Mouse (Mus musculus) 3134 (cell line): ENCODE measurements at regions not wholly inside any gene's neighbourhood (a gene's known extent, or its start where the extent isn't known, plus 50 kb on each side); places are given as distances from the start of the nearest gene placed in this dataset.

Source experiments
- DNase-seq: peaks from one replicate; pipeline ENCODE4 v3.0.0-alpha.2; 2011; ENCODE audit warnings: low spot score; ENCODE audit not compliant: insufficient read length; ENCODE audit errors: extremely low read depth

GRCm38 (mm10) chr2:48404460-48404859 is 409.4 kb upstream of the Acvr2a start:
- DNase-seq = no peak

- no peak for DNase-seq
These were observed 406.0 kb upstream of the Acvr2a start for GRCm38 (mm10) chr2:48407876-48408275.

DNA sequence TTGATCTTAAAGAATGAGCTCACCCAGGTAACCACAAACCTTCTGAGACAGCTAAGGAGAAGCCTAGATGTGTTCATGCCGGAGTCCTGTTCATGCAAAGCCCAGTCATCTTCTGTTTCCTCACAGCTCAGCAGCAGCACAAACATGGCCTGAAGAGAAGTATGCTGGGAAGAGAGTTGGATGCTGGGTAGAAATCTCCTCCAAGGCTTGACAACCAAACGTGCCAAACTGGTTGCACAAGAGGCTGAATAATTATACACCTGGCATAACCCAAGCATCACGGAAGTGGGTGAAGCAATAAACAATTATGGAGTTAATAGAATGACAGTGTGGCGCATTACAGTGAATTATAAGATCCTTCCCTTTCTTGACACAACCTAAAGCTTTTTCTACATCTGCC is 404.0 kb upstream of the Acvr2a start:
- DNase-seq = no peak

- DNase-seq = peak; percentile 17
These were observed 402.5 kb upstream of the Acvr2a start for GRCm38 (mm10) chr2:48411392-48411791.

DNA sequence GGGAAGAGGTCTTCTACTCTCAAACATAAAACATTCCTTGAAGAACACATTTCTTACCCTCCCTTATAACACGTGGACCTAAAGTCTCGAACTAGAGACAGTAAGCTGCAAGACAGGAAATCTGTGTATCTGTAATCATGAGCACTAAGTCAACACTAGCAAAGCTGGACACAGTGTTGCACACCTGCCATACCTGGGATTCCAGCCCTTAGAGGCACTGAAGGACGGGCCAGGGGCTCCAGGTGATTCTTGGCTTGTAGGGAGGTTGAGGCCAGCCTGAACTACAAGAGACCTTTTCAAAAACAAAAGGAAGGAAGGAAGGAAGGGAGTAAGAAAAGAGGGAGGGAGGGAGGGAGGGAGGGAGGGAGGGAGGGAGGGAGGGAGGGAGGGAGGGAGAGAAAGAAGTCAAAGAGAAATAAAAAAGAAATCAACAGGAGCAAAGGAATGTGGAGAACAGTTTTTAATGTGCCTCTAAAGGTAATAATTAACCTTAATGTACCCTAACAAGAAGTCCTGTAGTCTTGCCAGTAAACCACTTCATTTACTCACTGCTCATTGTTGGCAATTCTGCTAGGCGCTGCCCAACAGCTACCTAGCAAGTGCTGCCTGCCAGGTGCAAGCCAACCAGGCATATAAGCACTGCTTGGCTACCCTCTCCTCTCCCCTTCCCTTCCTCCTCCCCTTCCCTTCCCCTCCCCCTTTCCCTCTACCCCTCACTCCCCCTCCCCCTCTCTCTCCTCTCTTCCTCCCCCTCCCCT is 401.0 kb upstream of the Acvr2a start:
- DNase-seq = no peak

DNA sequence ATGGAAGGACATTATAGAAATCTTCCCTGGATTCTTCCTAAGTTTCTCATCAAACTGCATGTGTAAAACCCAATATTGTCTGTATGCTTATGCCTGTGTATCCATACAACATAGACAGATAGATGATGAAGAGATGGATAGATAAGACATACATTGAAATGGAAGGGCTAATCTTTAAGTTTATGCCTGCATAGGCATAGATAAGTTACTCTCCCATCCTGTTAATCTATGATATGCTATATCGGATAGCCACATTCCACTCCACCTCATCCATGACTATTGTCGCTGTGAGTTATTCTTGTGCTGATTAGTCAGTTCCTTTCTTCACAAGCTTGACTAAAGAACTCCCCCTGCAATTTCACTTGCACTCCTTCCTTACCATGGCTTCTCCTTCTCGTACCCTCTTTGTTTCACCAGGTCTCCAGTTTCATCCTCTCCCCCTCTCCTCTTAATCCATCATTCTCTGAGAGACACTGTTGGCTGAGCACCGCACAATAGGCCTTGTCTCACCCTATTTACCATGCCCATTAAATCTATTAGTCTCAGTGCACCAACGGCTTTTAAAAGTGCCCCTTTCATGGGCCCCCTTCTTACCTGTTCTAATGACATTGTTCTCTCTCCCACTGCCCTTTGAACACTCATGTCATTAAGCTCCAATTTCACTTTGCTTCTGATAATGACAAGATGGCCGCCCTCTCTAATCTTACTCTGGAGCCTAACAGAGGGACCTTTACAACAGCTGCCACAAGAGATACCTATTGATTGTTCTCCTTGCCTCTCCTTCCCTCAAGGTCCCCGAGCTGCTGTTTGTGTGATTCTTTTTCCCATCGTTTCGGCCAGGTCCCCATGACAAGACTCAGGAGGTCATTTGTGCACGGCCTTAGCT is 399.1 kb upstream of the Acvr2a start:
- DNase-seq = no peak

GRCm38 (mm10) chr2:48416207-48416750 is 397.6 kb upstream of the Acvr2a start:
- DNase-seq = no peak

DNA sequence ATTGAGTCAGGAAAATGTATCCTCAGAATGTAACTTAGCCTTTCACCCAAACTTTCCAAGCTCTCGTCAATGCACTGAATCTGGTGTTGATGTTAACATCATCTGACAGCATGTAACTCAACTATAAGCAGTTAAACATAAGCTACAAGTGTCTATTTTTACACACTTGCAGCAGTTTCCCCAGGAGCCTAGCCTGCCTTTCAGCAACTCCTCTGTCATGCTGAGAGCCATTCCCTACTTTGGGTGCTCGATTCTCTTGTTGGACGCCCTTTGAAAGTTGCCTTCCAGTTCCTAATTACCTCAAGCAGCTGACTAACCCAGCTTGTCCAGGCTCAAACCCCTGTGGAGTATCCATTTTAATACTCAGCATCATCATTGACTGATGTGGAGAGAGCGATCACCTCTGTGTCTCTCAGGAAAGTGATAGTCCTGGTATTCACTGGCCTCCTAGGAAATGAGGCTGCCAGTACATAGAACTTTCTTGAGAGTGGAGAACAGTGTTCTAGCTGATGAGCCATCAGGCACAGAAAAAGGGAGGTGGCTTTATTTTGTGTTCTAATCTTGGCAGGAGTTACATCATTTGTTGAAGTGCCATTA is 396.8 kb upstream of the Acvr2a start:
- DNase-seq = no peak

DNA sequence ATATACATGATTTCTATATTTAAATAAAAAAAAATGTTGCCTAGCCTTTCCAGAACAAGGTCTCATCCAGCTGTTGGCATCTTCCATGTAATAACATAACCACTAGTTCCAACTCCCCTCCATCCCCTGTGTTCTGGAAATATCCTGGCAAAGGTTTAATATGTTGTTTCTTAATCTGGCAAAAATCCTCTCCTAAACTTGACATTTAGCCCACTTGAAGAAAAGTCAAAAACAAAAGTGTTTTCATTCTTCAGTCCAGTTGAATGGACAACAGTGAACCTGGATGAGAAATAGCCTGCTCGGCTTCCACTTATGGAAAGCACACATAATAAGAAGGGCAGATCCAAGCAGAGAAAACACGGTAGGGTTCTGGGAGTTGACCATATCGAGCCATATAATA is 393.1 kb upstream of the Acvr2a start:
- no peak for DNase-seq

DNA sequence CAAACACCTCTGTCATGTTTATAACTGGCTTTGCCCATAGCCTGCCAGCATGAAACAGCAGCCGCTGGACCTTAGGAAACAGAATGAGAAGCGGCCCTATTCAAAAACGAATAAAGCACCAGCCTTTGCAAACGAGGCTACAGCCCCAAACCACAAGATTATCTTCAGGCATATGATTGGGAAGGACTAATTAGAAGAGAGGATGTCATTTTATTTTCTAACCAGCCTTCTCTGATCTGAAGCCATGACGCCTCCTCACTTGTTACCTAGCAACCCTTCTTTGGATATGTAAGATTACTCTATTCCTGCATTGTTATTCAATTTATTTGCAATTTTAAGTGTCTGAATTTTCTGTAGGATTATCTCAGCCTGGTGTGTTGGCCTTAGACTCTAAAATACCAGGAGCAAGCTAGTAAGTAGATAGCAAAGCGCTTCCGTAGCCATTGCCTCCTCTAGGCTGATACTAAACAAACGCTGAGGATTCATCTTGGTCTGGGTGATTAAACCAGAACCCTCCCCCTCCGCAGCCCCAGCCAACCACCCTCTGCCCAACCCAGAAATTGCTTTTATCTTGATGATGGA is 390.0 kb upstream of the Acvr2a start:
- no peak for DNase-seq

- DNase-seq = no peak
These were observed 389.3 kb upstream of the Acvr2a start for GRCm38 (mm10) chr2:48424562-48424961.

GRCm38 (mm10) chr2:48425200-48426090 is 388.5 kb upstream of the Acvr2a start:
- no peak for DNase-seq

DNA sequence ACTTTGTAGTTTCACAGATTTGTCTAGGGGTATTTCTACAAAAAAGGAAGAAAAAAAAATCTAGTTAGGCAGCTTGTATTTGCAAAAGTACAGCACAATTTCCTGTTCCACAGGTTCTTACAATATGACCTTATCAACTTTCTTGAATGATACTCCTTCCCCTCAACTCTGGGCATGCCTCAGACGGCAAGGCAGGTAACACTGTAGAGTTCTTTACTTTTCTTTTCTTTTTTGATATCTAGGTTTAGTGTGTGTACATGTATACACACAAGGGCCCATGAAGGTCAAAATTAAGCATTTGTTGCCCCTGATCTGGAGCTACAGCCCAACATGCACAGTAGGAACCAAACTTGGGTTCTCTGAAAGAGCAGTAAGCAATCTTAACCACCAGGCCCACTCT is 381.4 kb upstream of the Acvr2a start:
- no peak for DNase-seq

DNA sequence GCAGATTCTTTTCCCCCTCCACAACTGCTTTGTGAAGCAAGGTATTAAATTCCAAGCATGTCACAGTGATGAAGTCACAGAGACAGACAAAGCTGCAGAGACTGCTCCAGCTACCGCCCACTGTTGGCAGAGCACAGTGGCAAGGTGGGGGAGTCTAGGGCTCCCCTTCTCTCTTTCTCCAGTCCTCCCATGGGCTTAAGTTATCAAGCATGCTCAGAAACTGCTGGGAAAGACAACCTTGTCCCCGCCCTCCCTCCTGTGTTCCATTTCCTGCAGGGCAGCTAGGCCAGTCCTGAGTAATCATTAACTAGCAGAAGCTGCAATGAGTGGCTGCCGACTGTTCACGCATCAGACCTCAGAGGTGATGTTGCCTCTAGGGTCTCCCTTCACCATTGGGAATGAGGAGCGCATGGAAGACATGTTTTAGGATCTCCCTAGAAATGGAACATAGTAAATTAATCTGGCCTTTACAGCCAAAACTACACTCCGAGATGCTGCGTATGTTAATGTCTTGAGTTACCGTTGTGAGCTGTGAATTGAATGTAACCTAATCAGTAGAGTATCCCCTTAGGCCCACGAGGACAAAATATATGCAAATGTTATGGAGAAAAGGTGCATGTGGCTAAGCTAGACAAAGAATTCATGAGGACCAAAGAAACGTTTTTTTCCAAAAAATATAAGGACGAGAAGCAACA is 372.5 kb upstream of the Acvr2a start:
- DNase-seq = peak; percentile 39

DNA sequence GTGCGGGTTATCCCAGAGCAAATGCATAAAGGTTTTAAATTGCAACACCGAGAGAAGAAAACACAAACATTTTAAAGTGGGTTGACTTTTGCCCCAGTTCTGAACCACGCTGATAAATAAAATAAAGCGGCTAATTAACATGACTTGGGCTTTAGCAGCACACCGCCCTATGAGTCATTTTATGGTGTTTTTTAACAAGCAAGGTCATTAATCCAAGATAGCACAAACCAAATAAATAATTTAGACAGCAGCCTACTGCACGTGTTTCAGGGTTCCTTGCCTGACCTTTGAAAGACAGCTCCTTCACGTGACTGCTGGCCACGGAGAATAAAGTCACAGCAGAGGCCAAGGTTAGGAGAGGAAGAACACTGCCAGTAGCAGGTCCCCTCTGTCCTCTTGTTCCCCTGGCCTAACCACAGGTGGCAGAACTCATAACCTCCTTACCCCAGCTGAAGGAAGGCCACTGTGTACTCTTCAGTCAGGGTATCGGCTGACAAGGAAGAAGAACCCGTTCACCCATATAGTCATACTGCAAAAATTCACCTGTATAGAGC is 371.8 kb upstream of the Acvr2a start:
- DNase-seq = no peak

GRCm38 (mm10) chr2:48445898-48446604 is 367.9 kb upstream of the Acvr2a start:
- no peak for DNase-seq

GRCm38 (mm10) chr2:48446617-48447016 is 367.3 kb upstream of the Acvr2a start:
- DNase-seq = no peak

- DNase-seq = no peak
These were observed 364.6 kb upstream of the Acvr2a start for GRCm38 (mm10) chr2:48449165-48449842.
